Mouse (Mus musculus) stomach, postnatal 0 days (tissue): ENCODE data around the gene Fsd1. TPM values are rescaled to one million over a fixed set of nuclear protein-coding genes. Genes with fewer than 3 reads are reported as not detected.

Experiments
- ATAC-seq: fragments of 200-750 bp; cut with Nextera tagmentation; 2 replicates; pipeline ENCODE4 v1.8.0; 2017; ENCODE audit not compliant: low FRiP score, low TSS enrichment
- DNase-seq: peaks from one replicate; pipeline ENCODE4 v3.0.0-alpha.2; 2016; ENCODE audit warnings: low spot score
- H3K27ac ChIP-seq: fragments of 300-500 bp; sonication (generic); replicated peaks from 2 replicates; pipeline ENCODE4 v1.5.1; 2014; ENCODE audit warnings: mild to moderate bottlenecking, control low read depth
- H3K27me3 ChIP-seq: fragments of 300-500 bp; sonication (generic); 2 replicates; pipeline ENCODE4 v1.6.1; 2014; ENCODE audit warnings: low read length; ENCODE audit not compliant: control insufficient read depth, insufficient read depth
- H3K36me3 ChIP-seq: fragments of 300-500 bp; sonication (generic); 2 replicates; pipeline ENCODE4 v1.6.1; 2014; ENCODE audit warnings: low read length, mixed read lengths; ENCODE audit not compliant: control insufficient read depth, insufficient read depth
- H3K4me1 ChIP-seq: fragments of 300-500 bp; sonication (generic); replicated peaks from 2 replicates; pipeline ENCODE4 v1.6.1; 2014; ENCODE audit warnings: antibody characterized with exemption; ENCODE audit not compliant: control insufficient read depth, insufficient read depth
- H3K4me2 ChIP-seq: fragments of 300-500 bp; sonication (generic); replicated peaks from 2 replicates; pipeline ENCODE4 v1.6.1; 2014; ENCODE audit warnings: low read depth, mild to moderate bottlenecking, control low read depth, moderate library complexity
- H3K4me3 ChIP-seq: fragments of 300-500 bp; sonication (generic); 2 replicates; pipeline ENCODE4 v1.5.1; 2014; ENCODE audit warnings: low read depth, low read length, control low read depth
- H3K9ac ChIP-seq: fragments of 300-500 bp; sonication (generic); 2 replicates; pipeline ENCODE4 v1.6.1; 2014; ENCODE audit warnings: mild to moderate bottlenecking, low read length, control low read depth, mixed read lengths
- H3K9me3 ChIP-seq: fragments of 300-500 bp; sonication (generic); 2 replicates; pipeline ENCODE4 v1.6.1; 2016; ENCODE audit warnings: low read length; ENCODE audit not compliant: control insufficient read depth
- CTCF ChIP-seq: IDR thresholded peaks from 2 replicates; pipeline ENCODE4 v1.5.1; 2016; ENCODE audit warnings: antibody characterized with exemption, low read depth, mild to moderate bottlenecking, moderate library complexity
- EP300 ChIP-seq: optimal IDR thresholded peaks from 2 replicates; pipeline ENCODE3; 2016; ENCODE audit warnings: antibody characterized with exemption
- WGBS: fragments of 180-500 bp; shearing (Covaris S2); extraction: QIAGEN DNeasy Blood & Tissue Kit; methylation state at CpG from one replicate; pipeline ENCODE4 v1.1.7; 2014; 5-methylcytosine and 5-hydroxymethylcytosine counted together
- polyA plus RNA-seq: library from polyadenylated mRNA; unstranded; fragments of >200 nt; fragmentation: Nextera tagmentation; extraction: Ambion mirVana; gene quantifications from 2 replicates; pipeline ENCODE4 v1.2.1, GENCODE M21; 2015

Gene Fsd1
- polyA plus RNA-seq, 1 experiment from 2014 or later: 3.5 TPM

DNA sequence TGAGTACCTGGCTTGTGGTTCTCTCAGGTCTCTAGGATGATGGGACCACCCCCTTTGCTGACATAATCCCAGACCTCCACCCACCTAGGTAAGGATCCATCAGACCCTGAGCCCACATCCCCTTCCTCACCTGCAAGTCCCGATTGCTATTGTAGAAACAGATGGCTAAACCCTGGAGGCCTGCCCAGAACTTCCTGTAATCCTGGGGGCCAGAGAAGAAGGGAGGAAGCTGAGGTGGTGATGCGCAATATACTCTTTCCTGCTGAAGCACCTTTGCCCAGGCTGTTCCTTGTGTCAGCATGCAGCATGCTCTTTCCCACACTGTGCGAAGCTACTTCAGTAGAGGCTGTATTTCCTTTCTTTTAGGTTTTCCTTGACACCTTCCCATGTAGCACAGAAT is 16.7 kb downstream of the Fsd1 start:
- Histone ChIP-seq H3K27me3 (0 out of 2 replicates have a peak, but pooled peaks cover 2% of the 10 kb centered on the region), H3K4me1 (no peaks in the 10 kb centered on the region), H3K9ac (no peak overlapping the region), H3K4me3 (no peak overlapping the region), H3K4me2 (no peak overlapping the region), H3K9me3 (no peaks in the 10 kb centered on the region), H3K27ac (no peak overlapping the region), H3K36me3 (no peaks in the 10 kb centered on the region)
- TF ChIP-seq EP300 (no peak), CTCF (no peak)
- DNase-seq (no peak), ATAC-seq (no peak)
- 75% methylated on average over 3 of the region's 3 CpGs for WGBS

DNA sequence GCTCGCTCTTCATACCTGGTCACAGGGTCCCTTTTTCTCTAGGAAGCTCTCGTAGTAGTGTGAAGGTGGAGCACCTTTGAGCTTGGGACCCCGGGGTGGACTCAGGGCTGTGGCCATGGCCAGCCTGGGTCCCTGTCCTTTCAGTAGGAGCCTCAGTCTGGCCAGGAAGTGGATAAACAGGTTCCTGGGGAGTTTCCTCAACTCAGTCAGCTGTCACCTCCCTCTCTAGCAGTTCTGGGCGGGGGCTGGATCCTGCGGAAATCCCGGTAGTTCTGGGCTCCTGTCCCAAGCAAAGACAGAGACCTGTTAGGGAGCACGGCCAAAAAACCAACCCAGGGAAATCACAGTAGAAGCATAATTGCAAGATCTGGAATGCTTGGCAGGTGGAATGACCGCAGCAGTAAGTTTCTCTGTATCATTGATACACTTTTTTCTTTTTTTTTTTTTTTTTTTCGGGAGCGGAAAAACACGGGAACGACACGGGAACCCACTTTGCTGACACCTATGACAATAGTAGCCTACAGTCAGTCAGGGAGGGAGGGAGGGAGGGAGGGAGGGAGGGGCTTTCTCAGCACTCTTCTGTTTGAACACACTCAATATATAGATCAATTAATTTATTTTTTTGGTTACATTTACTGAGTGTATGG is 19.2 kb downstream of the Fsd1 start, which contains the start of the genes Stap2 and Mpnd:
Stap2 (minus strand) TSS at position 170 of the 647 bp plus-strand sequence.
Mpnd (plus strand) TSS at position 297 of the 647 bp plus-strand sequence.
- DNase-seq (peak; percentile 72), ATAC-seq (no peak; the same call in 1 of the 2 replicates)
- 25% methylated on average over 13 of the region's 13 CpGs for WGBS
- Histone ChIP-seq H3K9me3 (no peaks in the 10 kb centered on the region), H3K4me3 (peak within 1 kb of the TSS; percentile 26), H3K27me3 (0 out of 2 replicates have a peak, but pooled peaks cover 2% of the 10 kb centered on the region), H3K36me3 (no peaks in the 10 kb centered on the region), H3K27ac (peak within 1 kb of the TSS; percentile 53; the same call in 1 of the 2 replicates), H3K4me2 (peak within 1 kb of the TSS; percentile 51), H3K4me1 (peaks cover 4% of the 10 kb centered on the region; the same call in 1 of the 2 replicates), H3K9ac (peak within 1 kb of the TSS; percentile 58)
- TF ChIP-seq EP300: no peak
- TF ChIP-seq CTCF: no peak

DNA sequence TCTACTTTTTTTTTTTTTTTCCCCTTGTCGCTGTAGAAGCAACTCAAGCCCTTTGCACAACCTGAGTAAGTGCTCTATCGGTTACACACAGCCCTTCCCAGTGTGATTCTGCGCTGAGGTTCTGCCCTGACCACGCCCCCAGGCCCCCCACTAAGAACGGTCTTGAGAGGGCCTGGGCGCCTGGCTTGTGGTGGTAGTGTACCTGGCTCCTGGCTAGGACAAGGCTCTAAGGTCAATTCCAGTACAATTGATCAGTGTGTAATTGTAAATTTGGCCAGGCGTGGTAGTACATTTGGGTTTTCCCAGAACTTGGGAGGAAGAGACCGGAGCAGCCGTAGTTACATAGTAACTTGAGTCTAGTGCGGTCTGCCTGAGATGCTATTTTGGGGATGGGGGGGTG is 20.6 kb downstream of the Fsd1 start:
- 58% methylated on average over 10 of the region's 10 CpGs for WGBS
- Histone ChIP-seq H3K4me3 (no peak overlapping the region), H3K4me2 (no peak overlapping the region), H3K9me3 (no peaks in the 10 kb centered on the region), H3K27me3 (0 out of 2 replicates have a peak, but pooled peaks cover 2% of the 10 kb centered on the region), H3K9ac (no peak overlapping the region), H3K36me3 (no peaks in the 10 kb centered on the region; the same call in 1 of the 2 replicates), H3K27ac (no peak overlapping the region; the same call in 1 of the 2 replicates), H3K4me1 (peaks cover 4% of the 10 kb centered on the region; the same call in 1 of the 2 replicates)
- no peak for ATAC-seq
- DNase-seq: no peak
- TF ChIP-seq CTCF (no peak), EP300 (no peak)

DNA sequence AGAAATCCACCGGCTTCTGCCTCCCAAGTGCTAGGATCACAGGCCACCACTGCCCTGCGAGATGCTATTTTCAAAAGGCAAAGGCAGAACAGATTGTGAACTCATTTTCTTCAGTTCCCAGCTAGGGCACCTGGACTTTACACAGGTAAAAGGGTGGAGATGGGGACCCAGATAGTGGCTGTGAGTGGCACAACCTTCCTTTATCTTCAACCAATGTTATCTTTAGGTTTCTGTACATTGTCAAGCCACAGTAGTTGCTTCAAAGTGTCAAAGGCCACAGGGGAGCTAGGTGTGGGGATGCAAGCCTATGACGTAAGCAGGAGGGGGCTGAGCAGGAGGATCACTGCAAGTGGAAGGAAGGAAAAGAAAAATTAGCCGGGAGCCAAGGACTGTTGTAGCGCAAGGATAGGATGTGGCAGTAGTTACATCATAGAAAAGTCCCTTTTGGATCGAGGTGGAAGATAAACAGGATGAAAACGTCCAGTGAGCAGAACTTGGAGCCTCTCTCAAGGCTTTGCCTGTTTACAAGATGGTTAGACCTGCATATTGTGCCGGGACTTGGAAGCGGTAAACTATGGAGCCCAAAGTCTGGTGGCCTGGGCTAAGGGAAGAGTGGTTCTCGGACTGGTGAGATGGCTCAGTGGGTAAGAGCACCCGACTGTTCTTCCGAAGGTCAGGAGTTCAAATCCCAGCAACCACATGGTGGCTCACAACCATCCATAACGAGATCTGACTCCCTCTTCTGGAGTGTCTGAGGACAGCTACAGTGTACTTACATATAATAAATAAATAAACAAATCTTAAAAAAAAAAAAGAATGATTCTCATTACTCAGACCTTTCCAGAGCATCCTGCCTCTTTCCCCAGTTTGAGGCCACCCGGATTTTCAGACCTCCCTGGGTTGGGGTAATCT is 21.4 kb downstream of the Fsd1 start:
- no peak for DNase-seq
- ATAC-seq: peak; percentile 1; the same call in 1 of the 2 replicates
- WGBS: 20% methylated on average over 13 of the region's 14 CpGs

DNA sequence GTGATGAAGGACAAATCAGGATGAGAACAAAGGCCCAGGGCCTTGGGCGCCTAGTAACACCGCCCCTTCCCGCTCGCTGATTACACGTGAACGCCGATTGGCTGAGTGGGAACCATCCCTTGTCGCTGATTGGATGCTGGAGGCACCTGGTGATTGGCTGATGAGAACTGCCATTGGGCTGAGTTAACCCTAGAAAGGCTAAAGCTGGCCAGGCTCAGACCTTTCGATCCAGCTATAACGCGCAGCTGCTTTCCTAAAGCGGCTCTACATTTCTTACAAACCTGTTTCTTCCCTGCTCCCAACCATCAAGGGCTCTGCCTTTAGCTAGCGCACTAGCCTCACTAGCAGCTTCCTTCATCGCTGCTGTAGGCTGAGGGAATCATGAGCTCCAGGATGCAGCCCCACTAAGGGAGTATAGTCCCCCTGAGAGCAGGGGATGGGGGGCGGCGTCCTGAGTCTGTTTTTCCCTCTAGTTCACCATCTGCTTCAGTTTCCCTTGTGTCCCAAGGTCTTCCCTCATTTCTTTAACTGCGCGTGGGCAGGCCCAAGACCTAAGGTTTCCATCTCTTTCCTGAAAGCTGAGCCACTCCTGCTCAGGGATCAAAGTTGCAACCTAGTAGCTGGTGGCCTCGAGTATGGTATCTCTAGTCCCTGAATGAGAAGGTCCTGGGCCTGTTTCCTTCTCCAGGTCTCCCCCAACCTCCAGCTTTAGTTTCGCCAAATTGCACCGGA is 22.2 kb downstream of the Fsd1 start:
- Histone ChIP-seq H3K4me1 (peaks cover 4% of the 10 kb centered on the region; the same call in 1 of the 2 replicates), H3K9me3 (no peaks in the 10 kb centered on the region), H3K36me3 (peaks cover 4% of the 10 kb centered on the region; the same call in 1 of the 2 replicates), H3K27ac (peak overlapping the region; percentile 89), H3K9ac (peak overlapping the region; percentile 74), H3K4me2 (peak overlapping the region; percentile 100), H3K27me3 (0 out of 2 replicates have a peak, but pooled peaks cover 2% of the 10 kb centered on the region), H3K4me3 (peak overlapping the region; percentile 80)
- peak; percentile 95 for ATAC-seq
- DNase-seq: peak; percentile 93
- peak; percentile 21 for TF ChIP-seq EP300
- no peak for TF ChIP-seq CTCF
- under 1% methylated on average over 21 of the region's 21 CpGs for WGBS

More for the DNA sequence above, 21.4 kb downstream of the Fsd1 start:
- Histone ChIP-seq H3K4me3 (peak overlapping the region; percentile 80; the same call in 1 of the 2 replicates), H3K27ac (peak overlapping the region; percentile 49), H3K36me3 (no peaks in the 10 kb centered on the region; the same call in 1 of the 2 replicates), H3K4me1 (peaks cover 4% of the 10 kb centered on the region; the same call in 1 of the 2 replicates), H3K4me2 (peak overlapping the region; percentile 100), H3K9me3 (no peaks in the 10 kb centered on the region), H3K27me3 (0 out of 2 replicates have a peak, but pooled peaks cover 2% of the 10 kb centered on the region), H3K9ac (no peak overlapping the region)
- TF ChIP-seq EP300 (no peak), CTCF (peak; percentile 14; the same call in 1 of the 2 replicates)
